Mouse (Mus musculus): ENCODE results near the gene Abr. TPM values are rescaled to one million over a fixed set of nuclear protein-coding genes. Genes with fewer than 3 reads are reported as not detected.

Gene Abr
- polyA plus RNA-seq, 1 experiment from 2014 or later: 37.5 TPM

- H3K36me3 ChIP-seq: peaks cover 20% of the 10 kb centered on the region
- H3K27ac ChIP-seq: no peak overlapping the region; the same call in 1 of the 2 replicates
- H3K4me3 ChIP-seq: no peak overlapping the region
- no peak for ATAC-seq (ENCODE audit: low FRiP score, low read depth)
- 45% methylated on average over 7 of the region's 7 CpGs for WGBS
- no peak overlapping the region for H3K4me2 ChIP-seq (replicated peaks)
- no peaks in the 10 kb centered on the region for H3K27me3 ChIP-seq
- H3K9ac ChIP-seq: no peak overlapping the region
- peaks cover 38% of the 10 kb centered on the region for H3K4me1 ChIP-seq
- H3K9me3 ChIP-seq: no peaks in the 10 kb centered on the region
Measured at GRCm38 (mm10) chr11:76388711-76389110, 233.4 kb downstream of the Abr start.

GRCm38 (mm10) chr11:76387097-76387496, 235.0 kb downstream of the Abr start:
- Histone ChIP-seq H3K27me3 (no peaks in the 10 kb centered on the region), H3K9me3 (no peaks in the 10 kb centered on the region), H3K4me1 (peaks cover 54% of the 10 kb centered on the region), H3K4me2 (replicated peaks) (no peak overlapping the region), H3K9ac (no peak overlapping the region), H3K27ac (no peak overlapping the region), H3K4me3 (no peak overlapping the region), H3K36me3 (peaks cover 19% of the 10 kb centered on the region)
- ATAC-seq (ENCODE audit: low FRiP score, low read depth): no peak
- whole genome bisulfite sequencing: 86% methylated on average over 1 of the region's 1 CpGs

- ATAC-seq (ENCODE audit: low FRiP score, low read depth): no peak
- H3K27ac ChIP-seq: no peak overlapping the region
- peaks cover 5% of the 10 kb centered on the region for H3K36me3 ChIP-seq
- H3K4me3 ChIP-seq: no peak overlapping the region
- H3K4me1 ChIP-seq: peaks cover 59% of the 10 kb centered on the region
- no peaks in the 10 kb centered on the region for H3K9me3 ChIP-seq
- no peaks in the 10 kb centered on the region for H3K27me3 ChIP-seq
- no peak overlapping the region for H3K4me2 ChIP-seq (replicated peaks)
- 61% methylated on average over 3 of the region's 3 CpGs for WGBS
- H3K9ac ChIP-seq: no peak overlapping the region
Measured at GRCm38 (mm10) chr11:76385746-76386145, 236.4 kb downstream of the Abr start.

- Histone ChIP-seq H3K27ac (peak overlapping the region; percentile 65; the same call in 1 of the 2 replicates), H3K4me2 (replicated peaks) (no peak overlapping the region), H3K27me3 (no peaks in the 10 kb centered on the region), H3K9me3 (no peaks in the 10 kb centered on the region), H3K4me3 (no peak overlapping the region), H3K36me3 (no peaks in the 10 kb centered on the region), H3K9ac (no peak overlapping the region), H3K4me1 (peaks cover 66% of the 10 kb centered on the region)
- ATAC-seq (ENCODE audit: low FRiP score, low read depth): no peak
- WGBS: 33% methylated on average over 4 of the region's 4 CpGs
Measured at GRCm38 (mm10) chr11:76385017-76385416, 237.1 kb downstream of the Abr start.

DNA sequence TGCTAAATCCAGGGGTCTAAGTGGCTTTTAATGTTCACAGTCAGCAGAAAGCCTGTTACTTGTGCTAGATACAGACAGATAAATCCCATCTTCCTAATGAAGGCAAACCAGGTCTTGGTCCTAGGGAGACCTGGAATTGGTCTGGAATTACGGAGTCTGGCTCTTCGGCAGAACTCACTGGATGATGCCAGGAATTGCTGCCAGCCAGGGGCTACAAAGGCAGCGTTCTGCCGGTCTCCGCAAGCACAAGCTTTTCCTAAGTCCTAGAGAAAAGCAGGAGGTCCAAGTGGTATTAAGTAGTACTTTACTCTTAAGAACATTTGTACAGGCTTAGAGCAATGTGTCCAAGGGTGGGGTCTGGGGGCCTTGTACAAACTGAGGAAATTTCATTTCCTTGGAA, 237.8 kb downstream of the Abr start:
- H3K27me3 ChIP-seq: no peaks in the 10 kb centered on the region

DNA sequence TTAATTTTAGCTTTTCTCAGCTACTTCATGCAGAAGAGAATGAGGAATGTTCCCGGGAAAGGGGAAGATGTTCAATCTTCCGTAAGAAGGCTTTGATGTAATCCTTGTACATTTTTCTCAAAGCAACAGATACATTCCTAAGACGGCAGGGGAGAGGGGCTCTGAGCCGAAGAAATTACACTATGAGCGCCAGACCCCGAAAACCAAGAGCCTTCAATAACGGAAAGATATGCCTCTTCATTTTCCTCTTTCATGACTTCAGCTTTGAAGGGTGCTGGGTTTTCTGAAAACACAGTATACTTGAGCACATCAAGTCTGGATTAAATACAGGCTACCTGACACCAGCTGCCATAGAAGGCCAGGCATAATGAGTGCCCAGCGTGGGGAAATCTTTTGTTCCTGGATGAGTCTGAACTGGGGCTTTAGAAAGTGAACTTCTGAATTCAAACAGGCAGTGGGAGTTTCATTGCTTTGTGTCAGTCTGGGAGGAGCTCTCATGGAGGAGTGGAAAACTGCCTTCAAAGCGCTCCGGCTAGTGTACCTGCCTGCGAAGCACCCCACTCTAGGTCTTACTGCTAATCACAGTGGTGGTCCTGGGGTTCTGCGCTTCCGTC, 239.3 kb downstream of the Abr start:
- no peaks in the 10 kb centered on the region for H3K27me3 ChIP-seq
- peak overlapping the region; percentile 58; the same call in 1 of the 2 replicates for H3K27ac ChIP-seq
- H3K4me2 ChIP-seq (replicated peaks): no peak overlapping the region
- H3K4me1 ChIP-seq: peaks cover 69% of the 10 kb centered on the region
- no peaks in the 10 kb centered on the region for H3K36me3 ChIP-seq
- ATAC-seq (ENCODE audit: low FRiP score, low read depth): no peak
- no peak overlapping the region for H3K4me3 ChIP-seq
- H3K9ac ChIP-seq: 0 out of 2 replicates have a peak overlapping the region, but pooled peaks have one; percentile 0
- WGBS: 59% methylated on average over 13 of the region's 13 CpGs
- H3K9me3 ChIP-seq: no peaks in the 10 kb centered on the region

More for the DNA sequence above, 237.8 kb downstream of the Abr start:
- Histone ChIP-seq H3K9ac (no peak overlapping the region), H3K27ac (peak overlapping the region; percentile 58; the same call in 1 of the 2 replicates), H3K4me3 (no peak overlapping the region), H3K9me3 (no peaks in the 10 kb centered on the region), H3K36me3 (no peaks in the 10 kb centered on the region), H3K4me1 (peaks cover 72% of the 10 kb centered on the region), H3K4me2 (replicated peaks) (no peak overlapping the region)
- no peak for ATAC-seq (ENCODE audit: low FRiP score, low read depth)
- 61% methylated on average over 5 of the region's 5 CpGs for WGBS

- Histone ChIP-seq H3K36me3 (no peaks in the 10 kb centered on the region), H3K27me3 (no peaks in the 10 kb centered on the region), H3K4me1 (peaks cover 82% of the 10 kb centered on the region), H3K4me3 (no peak overlapping the region), H3K9me3 (no peaks in the 10 kb centered on the region), H3K4me2 (replicated peaks) (no peak overlapping the region), H3K27ac (0 out of 2 replicates have a peak overlapping the region, but pooled peaks have one; percentile 6), H3K9ac (no peak overlapping the region)
- no peak for ATAC-seq (ENCODE audit: low FRiP score, low read depth)
- 69% methylated on average over 15 of the region's 15 CpGs for WGBS
Measured at GRCm38 (mm10) chr11:76381201-76381885, 240.8 kb downstream of the Abr start.

DNA sequence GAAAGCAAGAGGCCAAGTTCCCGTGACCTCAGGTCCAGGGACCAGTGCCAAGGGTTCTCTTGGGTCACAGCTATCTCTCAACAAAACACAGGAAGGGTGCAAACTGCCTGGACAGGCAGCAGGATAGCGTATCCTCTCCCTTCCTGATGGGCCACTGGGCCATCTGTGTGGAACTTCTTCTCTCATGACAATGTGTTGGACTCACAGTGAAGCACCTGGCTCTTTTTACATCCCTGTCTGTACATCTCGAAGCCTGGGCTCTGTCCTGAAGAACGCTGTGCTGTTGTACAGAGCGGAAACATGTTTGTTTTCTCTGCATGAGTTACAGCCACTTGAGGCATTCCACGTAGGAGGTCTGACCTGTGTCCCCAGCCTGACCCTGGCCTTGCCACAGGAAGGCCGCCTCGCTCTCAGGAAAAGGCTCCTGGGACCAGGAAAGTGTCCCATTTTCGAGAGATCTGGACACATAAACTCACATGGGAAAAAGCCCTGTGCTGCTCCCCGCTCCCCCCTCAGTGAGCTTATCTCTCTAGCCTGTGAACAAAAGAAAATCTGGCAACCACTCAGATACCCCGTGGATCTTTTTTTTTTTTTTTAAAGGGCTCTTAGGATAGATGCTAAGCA, 242.1 kb downstream of the Abr start:
- H3K9ac ChIP-seq: no peak overlapping the region
- H3K36me3 ChIP-seq: no peaks in the 10 kb centered on the region
- H3K4me2 ChIP-seq (replicated peaks): no peak overlapping the region
- 29% methylated on average over 11 of the region's 11 CpGs for WGBS
- no peak overlapping the region for H3K4me3 ChIP-seq
- ATAC-seq (ENCODE audit: low FRiP score, low read depth): no peak
- no peaks in the 10 kb centered on the region for H3K9me3 ChIP-seq
- H3K4me1 ChIP-seq: peaks cover 83% of the 10 kb centered on the region
- peak overlapping the region; percentile 1; the same call in 1 of the 2 replicates for H3K27ac ChIP-seq
- H3K27me3 ChIP-seq: no peaks in the 10 kb centered on the region

DNA sequence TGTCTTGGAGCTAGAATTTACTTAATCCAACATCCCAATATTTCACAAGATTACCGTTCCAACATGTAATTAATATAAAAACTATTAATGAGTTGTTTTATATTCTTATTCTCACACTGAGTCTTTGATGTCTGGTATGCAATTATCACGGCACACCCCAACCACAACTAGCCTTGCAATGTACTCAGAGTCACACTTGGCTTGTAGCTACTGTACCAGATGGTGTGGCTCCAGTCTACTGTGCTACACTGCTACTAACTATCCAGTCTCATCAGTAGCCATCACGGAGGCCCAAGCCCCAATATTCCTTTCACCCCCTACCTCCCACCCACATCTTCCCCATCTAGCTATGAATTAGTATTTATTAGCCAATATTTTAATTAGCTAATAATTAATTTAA, 245.7 kb downstream of the Abr start:
- Histone ChIP-seq H3K4me2 (replicated peaks) (no peak overlapping the region), H3K36me3 (no peaks in the 10 kb centered on the region), H3K4me3 (no peak overlapping the region), H3K9me3 (no peaks in the 10 kb centered on the region), H3K9ac (no peak overlapping the region), H3K4me1 (peaks cover 90% of the 10 kb centered on the region), H3K27ac (no peak overlapping the region), H3K27me3 (no peaks in the 10 kb centered on the region)
- 73% methylated on average over 3 of the region's 3 CpGs for WGBS
- no peak for ATAC-seq (ENCODE audit: low FRiP score, low read depth)

GRCm38 (mm10) chr11:76374491-76375185, 247.5 kb downstream of the Abr start:
- Histone ChIP-seq H3K27ac (peak overlapping the region; percentile 87), H3K4me2 (replicated peaks) (peak overlapping the region; percentile 30), H3K9me3 (no peaks in the 10 kb centered on the region), H3K36me3 (no peaks in the 10 kb centered on the region), H3K9ac (peak overlapping the region; percentile 43; the same call in 1 of the 2 replicates), H3K4me3 (no peak overlapping the region), H3K4me1 (peaks cover 91% of the 10 kb centered on the region), H3K27me3 (no peaks in the 10 kb centered on the region)
- WGBS: 23% methylated on average over 17 of the region's 17 CpGs
- peak; percentile 85 for ATAC-seq (ENCODE audit: low FRiP score, low read depth)

DNA sequence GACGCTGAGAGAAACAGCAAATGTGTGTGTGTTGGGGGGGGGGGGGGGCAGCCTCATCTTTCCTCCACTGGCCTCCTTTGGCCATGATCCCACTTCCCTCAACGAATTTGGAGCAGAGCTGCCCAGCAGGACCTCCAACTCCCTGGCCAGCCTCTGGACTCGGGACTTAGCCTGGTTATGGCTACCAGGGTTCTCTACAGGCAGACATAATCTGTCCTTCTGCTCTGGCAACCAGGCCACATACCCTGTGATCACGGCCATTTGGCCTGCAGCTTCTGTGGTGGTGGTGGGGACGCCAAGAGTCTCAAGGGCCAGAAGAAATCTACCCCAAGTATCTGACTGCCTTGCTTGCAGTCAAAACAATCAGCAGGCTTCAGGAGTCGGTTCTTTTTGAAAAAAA, 249.6 kb downstream of the Abr start:
- Histone ChIP-seq H3K9ac (no peak overlapping the region), H3K4me1 (peaks cover 85% of the 10 kb centered on the region), H3K27ac (0 out of 2 replicates have a peak overlapping the region, but pooled peaks have one; percentile 39), H3K4me3 (no peak overlapping the region), H3K27me3 (no peaks in the 10 kb centered on the region), H3K4me2 (replicated peaks) (no peak overlapping the region), H3K36me3 (no peaks in the 10 kb centered on the region), H3K9me3 (no peaks in the 10 kb centered on the region)
- ATAC-seq (ENCODE audit: low FRiP score, low read depth): no peak
- 23% methylated on average over 6 of the region's 6 CpGs for WGBS

DNA sequence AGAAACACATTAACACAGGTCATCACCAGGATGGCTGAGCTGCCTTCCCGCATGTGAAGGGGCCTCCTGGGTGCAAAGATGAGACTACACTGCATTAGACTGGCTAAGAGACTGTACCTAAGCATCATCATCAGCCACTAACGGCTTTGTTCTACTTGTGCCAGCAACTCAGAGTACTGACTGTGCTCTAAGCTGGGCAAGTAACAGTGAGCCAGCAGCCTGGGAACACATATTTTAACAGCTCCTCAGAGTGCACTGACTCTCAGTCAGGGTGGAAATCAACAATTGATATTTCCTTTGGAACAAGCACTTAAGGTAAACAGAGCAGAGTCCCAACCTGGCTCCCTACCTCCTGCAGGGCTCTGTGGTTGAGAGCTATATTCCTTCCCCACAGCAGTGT, 250.0 kb downstream of the Abr start:
- no peak overlapping the region; the same call in 1 of the 2 replicates for H3K9ac ChIP-seq
- H3K4me2 ChIP-seq (replicated peaks): no peak overlapping the region
- H3K4me1 ChIP-seq: peaks cover 81% of the 10 kb centered on the region
- no peaks in the 10 kb centered on the region for H3K36me3 ChIP-seq
- H3K27ac ChIP-seq: peak overlapping the region; percentile 39; the same call in 1 of the 2 replicates
- ATAC-seq (ENCODE audit: low FRiP score, low read depth): no peak
- WGBS: 48% methylated on average over 2 of the region's 2 CpGs
- no peak overlapping the region for H3K4me3 ChIP-seq
- H3K27me3 ChIP-seq: no peaks in the 10 kb centered on the region
- no peaks in the 10 kb centered on the region for H3K9me3 ChIP-seq
